Mouse (Mus musculus) liver, adult 2 months (tissue): ENCODE measurements around the gene Acnat1. TPM values are rescaled to one million over a fixed set of nuclear protein-coding genes. Genes with fewer than 3 reads are reported as not detected.
"Not testable (repeated sequence)": the region's sequence is repeated elsewhere in the genome, so short reads cannot be mapped to it uniquely, and the experiment has no call there.

ENCODE experiments used
- DNase-seq: peaks from one replicate; pipeline ENCODE4 v3.0.0-alpha.2; 2011; ENCODE audit warnings: low read depth, low spot score; ENCODE audit errors: extremely low read depth
- H3K27ac ChIP-seq: fragments of 200-500 bp; replicated peaks from 2 replicates; pipeline ENCODE4 v1.5.1; 2012; ENCODE audit warnings: low read depth, mild to moderate bottlenecking, control low read depth, inconsistent platforms, low read length; ENCODE audit not compliant: insufficient read depth
- H3K27me3 ChIP-seq: fragments of 200-500 bp; 2 replicates; pipeline ENCODE4 v1.6.1; 2012; ENCODE audit warnings: mild to moderate bottlenecking, moderate library complexity, low read length, inconsistent platforms; ENCODE audit not compliant: control insufficient read depth, insufficient read depth
- H3K36me3 ChIP-seq: fragments of 200-500 bp; 2 replicates; pipeline ENCODE4 v1.6.1; 2012; ENCODE audit warnings: low read length, inconsistent platforms; ENCODE audit not compliant: control insufficient read depth, insufficient read depth
- H3K4me1 ChIP-seq: fragments of 200-500 bp; 2 replicates; pipeline ENCODE4 v1.6.1; 2011; ENCODE audit warnings: low read length; ENCODE audit not compliant: control insufficient read depth, insufficient read depth
- H3K4me3 ChIP-seq: fragments of 200-500 bp; 2 replicates; pipeline ENCODE4 v1.5.1; 2011; ENCODE audit warnings: low read depth, mild to moderate bottlenecking, control low read depth, low read length, moderate library complexity; ENCODE audit not compliant: insufficient read depth
- H3K79me2 ChIP-seq: fragments of 200-500 bp; 2 replicates; pipeline ENCODE4 v1.6.1; 2012; ENCODE audit warnings: inconsistent platforms, mild to moderate bottlenecking, low read length, moderate library complexity; ENCODE audit not compliant: control insufficient read depth, insufficient read depth
- H3K9ac ChIP-seq: fragments of 200-500 bp; 2 replicates; pipeline ENCODE4 v1.6.1; 2012; ENCODE audit warnings: low read depth, mild to moderate bottlenecking, control low read depth, inconsistent platforms, low read length
- CTCF ChIP-seq: fragments of 200-500 bp; IDR thresholded peaks from 2 replicates; pipeline ENCODE4 v1.5.1; 2011; ENCODE audit warnings: low read depth, low read length, control low read depth
- POLR2A ChIP-seq: fragments of 200-500 bp; IDR thresholded peaks from 2 replicates; pipeline ENCODE4 v1.6.1; 2011; ENCODE audit warnings: low read length, control low read depth; ENCODE audit not compliant: insufficient read depth; ENCODE audit errors: extremely low read depth
- WGBS: fragments of 180-500 bp; shearing (Covaris S2); methylation state at CpG from one replicate; pipeline ENCODE4 v1.1.7; 2018; 5-methylcytosine and 5-hydroxymethylcytosine counted together
- polyA plus RNA-seq: library from polyadenylated mRNA; depleted of rRNA; stranded (reverse); fragments of >200 nt; gene quantifications from 2 replicates; pipeline ENCODE4 v1.2.3, GENCODE M21; 2012
- total RNA-seq: library from RNA; depleted of rRNA; stranded (reverse); fragments of >200 nt; gene quantifications from 2 replicates; pipeline ENCODE4 v1.2.3, GENCODE M21; 2014

The Acnat1 gene
- total and polyA plus RNA-seq, 2 experiments = 38.6 to 112 TPM

GRCm38 (mm10) chr4:49485442-49485841, 11.7 kb upstream of the Acnat1 start:
- TF ChIP-seq CTCF = no peak
- no peak for TF ChIP-seq POLR2A
- peaks cover 4% of the 10 kb centered on the region; the same call in 1 of the 2 replicates for H3K79me2 ChIP-seq
- no peaks in the 10 kb centered on the region for H3K27me3 ChIP-seq
- peak overlapping the region; percentile 87 for H3K27ac ChIP-seq
- H3K4me3 ChIP-seq = no peak overlapping the region
- DNase-seq = peak; percentile 99
- H3K9ac ChIP-seq = no peak overlapping the region
- peaks cover 7% of the 10 kb centered on the region for H3K36me3 ChIP-seq
- peaks cover 21% of the 10 kb centered on the region for H3K4me1 ChIP-seq

GRCm38 (mm10) chr4:49480896-49481295, 7.2 kb upstream of the Acnat1 start:
- Histone ChIP-seq H3K27ac (peak overlapping the region; percentile 100), H3K4me3 (peak overlapping the region; percentile 59), H3K27me3 (no peaks in the 10 kb centered on the region), H3K4me1 (peaks cover 21% of the 10 kb centered on the region), H3K9ac (peak overlapping the region; percentile 87), H3K36me3 (peaks cover 14% of the 10 kb centered on the region), H3K79me2 (peaks cover 4% of the 10 kb centered on the region; the same call in 1 of the 2 replicates)
- 18% methylated on average over 3 of the region's 3 CpGs for WGBS
- peak; percentile 86 for DNase-seq
- TF ChIP-seq CTCF (no peak), POLR2A (0 out of 2 replicates have a peak, but pooled peaks have one; percentile 22)

- Histone ChIP-seq H3K36me3 (peaks cover 19% of the 10 kb centered on the region), H3K79me2 (peaks cover 4% of the 10 kb centered on the region; the same call in 1 of the 2 replicates), H3K4me3 (peak overlapping the region; percentile 59), H3K9ac (peak overlapping the region; percentile 87), H3K27ac (peak overlapping the region; percentile 100), H3K4me1 (peaks cover 20% of the 10 kb centered on the region), H3K27me3 (no peaks in the 10 kb centered on the region)
- peak; percentile 75 for DNase-seq
- 0 out of 2 replicates have a peak, but pooled peaks have one; percentile 18 for TF ChIP-seq POLR2A
- TF ChIP-seq CTCF = no peak
- 7% methylated on average over 21 of the region's 21 CpGs for WGBS
Observed at GRCm38 (mm10) chr4:49480104-49480760, 6.5 kb upstream of the Acnat1 start.

- DNase-seq, H3K79me2 ChIP-seq, H3K27me3 ChIP-seq: not testable (repeated sequence)
- peaks cover 31% of the 10 kb centered on the region for H3K36me3 ChIP-seq
- H3K9ac ChIP-seq = peak overlapping the region; percentile 76
- peaks cover 24% of the 10 kb centered on the region for H3K4me1 ChIP-seq
- 19% methylated on average over 2 of the region's 2 CpGs for WGBS
- peak overlapping the region; percentile 74 for H3K27ac ChIP-seq
- peak overlapping the region; percentile 45 for H3K4me3 ChIP-seq
Observed at GRCm38 (mm10) chr4:49479035-49479434, 5.3 kb upstream of the Acnat1 start.

GRCm38 (mm10) chr4:49478118-49478877, 4.6 kb upstream of the Acnat1 start:
- peak overlapping the region; percentile 77 for H3K9ac ChIP-seq
- peak overlapping the region; percentile 43 for H3K4me3 ChIP-seq
- H3K27ac ChIP-seq = peak overlapping the region; percentile 76
- no peaks in the 10 kb centered on the region for H3K27me3 ChIP-seq
- DNase-seq = peak; percentile 81
- 8% methylated on average over 19 of the region's 19 CpGs for WGBS
- H3K79me2 ChIP-seq = peaks cover 8% of the 10 kb centered on the region; the same call in 1 of the 2 replicates
- TF ChIP-seq POLR2A (no peak), CTCF (no peak)
- peaks cover 24% of the 10 kb centered on the region for H3K4me1 ChIP-seq
- peaks cover 38% of the 10 kb centered on the region for H3K36me3 ChIP-seq
